Mouse (Mus musculus): ENCODE measurements at regions not wholly inside any gene's neighbourhood (a gene's known extent, or its start where the extent isn't known, plus 50 kb on each side); places are given as distances from the start of the nearest gene placed in this dataset.

DNA sequence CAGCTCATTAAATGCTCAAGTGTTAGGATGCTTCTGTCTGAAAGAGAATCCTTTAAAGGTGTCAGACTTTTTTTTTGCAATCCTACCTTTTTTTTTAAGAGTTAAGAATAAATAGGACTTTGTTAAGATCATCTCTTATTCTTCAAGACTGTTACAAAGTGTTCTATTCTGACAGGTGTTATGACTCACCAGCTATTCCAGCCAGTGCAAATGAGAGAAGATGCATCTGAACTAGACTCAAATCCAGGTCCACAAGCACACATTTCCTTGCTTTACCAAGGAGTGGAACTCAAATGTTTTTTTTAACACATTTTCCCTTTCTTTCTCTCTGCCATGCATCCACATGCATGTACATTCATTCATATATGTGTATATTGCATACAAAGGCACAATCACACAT is 98.4 kb upstream of the Atp10a start:
- no peak for TF ChIP-seq CTCF (IDR thresholded peaks at IDR 0.05; ENCODE audit: low read depth, low read length)
- TF ChIP-seq POLR2A (IDR thresholded peaks at IDR 0.05; ENCODE audit: extremely low read depth, insufficient read depth, low read length) = no peak

DNA sequence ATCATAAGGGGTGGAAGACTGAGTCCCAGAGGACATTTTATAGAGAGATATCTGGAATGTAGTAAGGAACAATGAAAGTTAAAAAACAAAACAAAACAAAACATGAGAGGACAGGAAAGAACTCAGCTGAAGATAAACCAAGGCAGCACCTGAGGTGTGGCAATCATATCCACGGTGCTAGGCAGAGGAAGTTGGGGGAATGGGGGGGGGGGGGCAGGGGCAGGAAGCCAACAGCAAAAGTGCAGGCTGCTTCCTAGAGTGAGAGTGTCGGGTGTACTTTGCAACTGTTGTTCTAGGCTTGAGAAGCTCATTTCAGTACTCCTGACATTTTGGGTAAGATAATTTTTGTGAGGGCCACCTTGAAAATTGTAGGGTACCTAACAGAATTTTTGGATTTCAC is 87.2 kb upstream of the Atp10a start:
- no peaks in the 10 kb centered on the region for H3K36me3 ChIP-seq (ENCODE audit: control insufficient read depth, insufficient read depth, low read length)
- no peak for DNase-seq (ENCODE audit: extremely low read depth, low read depth, low spot score)
- H3K9ac ChIP-seq (ENCODE audit: low read depth, low read length) = no peak overlapping the region
- WGBS = 20% methylated on average over 2 of the region's 2 CpGs
- H3K27me3 ChIP-seq (ENCODE audit: control insufficient read depth, insufficient read depth, low read length) = no peaks in the 10 kb centered on the region
- H3K4me3 ChIP-seq (ENCODE audit: insufficient read depth, low read depth, low read length) = no peak overlapping the region
- no peaks in the 10 kb centered on the region for H3K79me2 ChIP-seq (ENCODE audit: control insufficient read depth, insufficient read depth, low read length)
- no peak for TF ChIP-seq POLR2A (IDR thresholded peaks at IDR 0.05; ENCODE audit: extremely low read depth, insufficient read depth, low read length)
- TF ChIP-seq CTCF (IDR thresholded peaks at IDR 0.05; ENCODE audit: low read depth, low read length) = no peak
- no peak overlapping the region for H3K27ac ChIP-seq (replicated peaks; ENCODE audit: insufficient read depth, low read depth, low read length)
- no peaks in the 10 kb centered on the region for H3K4me1 ChIP-seq (ENCODE audit: control insufficient read depth, insufficient read depth, low read length)

More for the DNA sequence above, 98.4 kb upstream of the Atp10a start:
- no peaks in the 10 kb centered on the region for H3K27me3 ChIP-seq (ENCODE audit: control insufficient read depth, insufficient read depth, low read length)
- no peak overlapping the region for H3K9ac ChIP-seq (ENCODE audit: low read depth, low read length)
- no peak for DNase-seq (ENCODE audit: extremely low read depth, low read depth, low spot score)
- no peaks in the 10 kb centered on the region for H3K79me2 ChIP-seq (ENCODE audit: control insufficient read depth, insufficient read depth, low read length)
- H3K4me3 ChIP-seq (ENCODE audit: insufficient read depth, low read depth, low read length) = no peak overlapping the region
- H3K4me1 ChIP-seq (ENCODE audit: control insufficient read depth, insufficient read depth, low read length) = no peaks in the 10 kb centered on the region
- no peaks in the 10 kb centered on the region for H3K36me3 ChIP-seq (ENCODE audit: control insufficient read depth, insufficient read depth, low read length)
- no peak overlapping the region for H3K27ac ChIP-seq (replicated peaks; ENCODE audit: insufficient read depth, low read depth, low read length)

- no peak overlapping the region for H3K4me3 ChIP-seq (ENCODE audit: insufficient read depth, low read depth, low read length)
- H3K27ac ChIP-seq (replicated peaks; ENCODE audit: insufficient read depth, low read depth, low read length) = no peak overlapping the region
- H3K36me3 ChIP-seq (ENCODE audit: control insufficient read depth, insufficient read depth, low read length) = no peaks in the 10 kb centered on the region
- peak; percentile 12 for DNase-seq (ENCODE audit: extremely low read depth, low read depth, low spot score)
- TF ChIP-seq POLR2A (IDR thresholded peaks at IDR 0.05; ENCODE audit: extremely low read depth, insufficient read depth, low read length) (no peak), CTCF (IDR thresholded peaks at IDR 0.05; ENCODE audit: low read depth, low read length) (peak; percentile 72; the same call in 1 of the 2 replicates)
- no peaks in the 10 kb centered on the region for H3K79me2 ChIP-seq (ENCODE audit: control insufficient read depth, insufficient read depth, low read length)
- no peaks in the 10 kb centered on the region for H3K27me3 ChIP-seq (ENCODE audit: control insufficient read depth, insufficient read depth, low read length)
- 18% methylated on average over 4 of the region's 4 CpGs for WGBS
- H3K9ac ChIP-seq (ENCODE audit: low read depth, low read length) = no peak overlapping the region
- no peaks in the 10 kb centered on the region for H3K4me1 ChIP-seq (ENCODE audit: control insufficient read depth, insufficient read depth, low read length)
These were observed 71.6 kb upstream of the Atp10a start for GRCm38 (mm10) chr7:58584241-58584820.

GRCm38 (mm10) chr7:58585626-58586256 is 70.2 kb upstream of the Atp10a start:
- DNase-seq (ENCODE audit: extremely low read depth, low read depth, low spot score) = no peak
- H3K4me3 ChIP-seq (ENCODE audit: insufficient read depth, low read depth, low read length) = no peak overlapping the region
- TF ChIP-seq CTCF (IDR thresholded peaks at IDR 0.05; ENCODE audit: low read depth, low read length) = no peak
- TF ChIP-seq POLR2A (IDR thresholded peaks at IDR 0.05; ENCODE audit: extremely low read depth, insufficient read depth, low read length) = no peak
- H3K27me3 ChIP-seq (ENCODE audit: control insufficient read depth, insufficient read depth, low read length) = no peaks in the 10 kb centered on the region
- no peaks in the 10 kb centered on the region for H3K4me1 ChIP-seq (ENCODE audit: control insufficient read depth, insufficient read depth, low read length)
- no peak overlapping the region for H3K27ac ChIP-seq (replicated peaks; ENCODE audit: insufficient read depth, low read depth, low read length)
- no peaks in the 10 kb centered on the region for H3K79me2 ChIP-seq (ENCODE audit: control insufficient read depth, insufficient read depth, low read length)
- no peaks in the 10 kb centered on the region for H3K36me3 ChIP-seq (ENCODE audit: control insufficient read depth, insufficient read depth, low read length)
- no peak overlapping the region for H3K9ac ChIP-seq (ENCODE audit: low read depth, low read length)
- 65% methylated on average over 3 of the region's 3 CpGs for WGBS

DNA sequence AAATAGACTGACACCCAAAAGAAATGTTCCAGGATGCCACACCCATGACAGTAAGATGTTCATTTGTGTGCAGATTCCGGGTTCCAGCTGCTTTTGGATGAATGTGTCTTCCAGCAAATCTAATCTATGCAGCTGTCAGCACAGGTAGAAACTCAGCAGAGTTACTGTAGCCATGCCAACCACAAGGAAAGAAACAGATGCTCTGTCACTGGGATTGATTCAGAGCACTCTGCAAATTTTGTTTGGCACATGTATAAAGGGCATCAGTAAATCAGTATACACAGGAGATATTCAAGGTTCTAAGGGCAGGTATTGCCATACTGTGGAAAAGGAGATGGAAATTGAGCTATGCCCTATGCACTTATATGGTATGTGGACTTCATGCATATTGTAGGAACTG is 60.0 kb upstream of the Atp10a start:
- H3K27me3 ChIP-seq (ENCODE audit: control insufficient read depth, insufficient read depth, low read length) = no peaks in the 10 kb centered on the region
- H3K27ac ChIP-seq (replicated peaks; ENCODE audit: insufficient read depth, low read depth, low read length) = no peak overlapping the region
- no peak overlapping the region for H3K4me3 ChIP-seq (ENCODE audit: insufficient read depth, low read depth, low read length)
- no peaks in the 10 kb centered on the region for H3K36me3 ChIP-seq (ENCODE audit: control insufficient read depth, insufficient read depth, low read length)
- DNase-seq (ENCODE audit: extremely low read depth, low read depth, low spot score) = no peak
- H3K79me2 ChIP-seq (ENCODE audit: control insufficient read depth, insufficient read depth, low read length) = no peaks in the 10 kb centered on the region
- 51% methylated on average over 1 of the region's 1 CpGs for WGBS
- H3K9ac ChIP-seq (ENCODE audit: low read depth, low read length) = no peak overlapping the region
- no peak for TF ChIP-seq CTCF (IDR thresholded peaks at IDR 0.05; ENCODE audit: low read depth, low read length)
- TF ChIP-seq POLR2A (IDR thresholded peaks at IDR 0.05; ENCODE audit: extremely low read depth, insufficient read depth, low read length) = no peak
- H3K4me1 ChIP-seq (ENCODE audit: control insufficient read depth, insufficient read depth, low read length) = no peaks in the 10 kb centered on the region
